Mouse (Mus musculus) megakaryocyte progenitor cell, adult 5-6 weeks (primary cell): ENCODE results near the gene Zim1. TPM values are rescaled to one million over a fixed set of nuclear protein-coding genes. Genes with fewer than 3 reads are reported as not detected.

Experiments
- ATAC-seq: replicated peaks from 2 replicates; pipeline ENCODE4 v1.8.0; 2016; ENCODE audit warnings: mild to moderate bottlenecking, moderate TSS enrichment, inconsistent platforms; ENCODE audit not compliant: poor library complexity
- total RNA-seq, 2 experiments: library from RNA; stranded (forward) in 1 of 2; stranded (reverse) in 1 of 2; fragments of 157-497, 149-512 nt in 1 of 2; fragments of 200-1000 nt in 1 of 2; gene quantifications; 2 replicates each; pipeline versions ENCODE4 v1.2.3 to v1.2.4; 2015 to 2017

Zim1 gene
- total RNA-seq (2015), result not detected in 2 replicates
- total RNA-seq (2017), result not detected in 2 replicates

- no peak for ATAC-seq
Measured at GRCm38 (mm10) chr7:6696241-6697045, at the start of gene Zim1. Zim1 (minus strand) TSS chr7:6696450.

- no peak for ATAC-seq
Measured at GRCm38 (mm10) chr7:6744281-6744904, 48.1 kb upstream of the Zim1 start.

GRCm38 (mm10) chr7:6736060-6736459 lies 39.8 kb upstream of the Zim1 start:
- ATAC-seq, result no peak

GRCm38 (mm10) chr7:6731930-6732329 lies 35.7 kb upstream of the Zim1 start:
- no peak for ATAC-seq

GRCm38 (mm10) chr7:6731373-6731772 lies 35.1 kb upstream of the Zim1 start:
- no peak for ATAC-seq

- no peak for ATAC-seq
Measured at GRCm38 (mm10) chr7:6730801-6731200, 34.6 kb upstream of the Zim1 start.

- ATAC-seq, result no peak
Measured at GRCm38 (mm10) chr7:6730241-6730640, 34.0 kb upstream of the Zim1 start, which contains the start of the genes Peg3 and Usp29. Peg3 (minus strand) TSS chr7:6730431. Usp29 (plus strand) TSS chr7:6730578.

GRCm38 (mm10) chr7:6729061-6729817 lies 33.0 kb upstream of the Zim1 start:
- peak; percentile 89 for ATAC-seq

GRCm38 (mm10) chr7:6728263-6728931 lies 32.1 kb upstream of the Zim1 start:
- ATAC-seq, result no peak

- ATAC-seq, result no peak; the same call in 1 of the 2 replicates
Measured at GRCm38 (mm10) chr7:6727351-6728121, 31.3 kb upstream of the Zim1 start.

- no peak for ATAC-seq
Measured at GRCm38 (mm10) chr7:6709396-6709795, 13.1 kb upstream of the Zim1 start.

- ATAC-seq, result no peak
Measured at GRCm38 (mm10) chr7:6708451-6709180, 12.4 kb upstream of the Zim1 start.

- no peak for ATAC-seq
Measured at GRCm38 (mm10) chr7:6707416-6708015, 11.3 kb upstream of the Zim1 start.

GRCm38 (mm10) chr7:6699230-6699629 lies 3.0 kb upstream of the Zim1 start:
- no peak for ATAC-seq

GRCm38 (mm10) chr7:6685511-6685910 lies 10.7 kb downstream of the Zim1 start:
- no peak for ATAC-seq

GRCm38 (mm10) chr7:6666726-6667125 lies 29.5 kb downstream of the Zim1 start:
- no peak for ATAC-seq

- no peak for ATAC-seq
Measured at GRCm38 (mm10) chr7:6663430-6663829, 32.8 kb downstream of the Zim1 start.

GRCm38 (mm10) chr7:6659605-6660004 lies 36.6 kb downstream of the Zim1 start:
- ATAC-seq, result no peak

GRCm38 (mm10) chr7:6658606-6659005 lies 37.6 kb downstream of the Zim1 start:
- no peak for ATAC-seq
